Mouse (Mus musculus) liver, embryonic 14.5 days (tissue): ENCODE data around the gene Dapk3. TPM values are rescaled to one million over a fixed set of nuclear protein-coding genes. Genes with fewer than 3 reads are reported as not detected.

Source experiments
- ATAC-seq: fragments of 200-750 bp; cut with Nextera tagmentation; 2 replicates; pipeline ENCODE4 v1.8.0; 2017; ENCODE audit warnings: moderate number of reproducible peaks, mild to moderate bottlenecking, moderate library complexity; ENCODE audit not compliant: insufficient read depth
- DNase-seq, 3 experiments: peaks; one replicate each; pipeline ENCODE4 v3.0.0-alpha.2; 2012 to 2013; ENCODE audit warnings: low read depth in 3 of 3, low spot score in 3 of 3
- H3K27ac ChIP-seq: fragments of 300-500 bp; sonication (generic); 2 replicates; pipeline ENCODE4 v1.5.1; 2014; ENCODE audit warnings: moderate library complexity, mild to moderate bottlenecking, control low read depth, inconsistent platforms
- H3K27me3 ChIP-seq: fragments of 300-500 bp; sonication (generic); 2 replicates; pipeline ENCODE4 v1.6.1; 2014; ENCODE audit warnings: mild to moderate bottlenecking, low read length, moderate library complexity; ENCODE audit not compliant: control insufficient read depth, insufficient read depth
- H3K36me3 ChIP-seq: fragments of 300-500 bp; sonication (generic); replicated peaks from 2 replicates; pipeline ENCODE4 v1.6.1; 2014; ENCODE audit warnings: low read depth; ENCODE audit not compliant: control insufficient read depth, insufficient read depth
- H3K4me1 ChIP-seq, 2 experiments: fragments of 200-500 bp in 1 of 2; fragments of 300-500 bp in 1 of 2; sonication (generic) in 1 of 2; replicated peaks; 2 replicates each; pipeline ENCODE4 v1.6.1; 2012 to 2014; ENCODE audit warnings: antibody characterized with exemption in 1 of 2, inconsistent platforms in 1 of 2, low read length in 1 of 2; ENCODE audit not compliant: control insufficient read depth in 2 of 2, insufficient read depth in 2 of 2
- H3K4me2 ChIP-seq: fragments of 300-500 bp; sonication (generic); 2 replicates; pipeline ENCODE4 v1.6.1; 2014; ENCODE audit warnings: low read depth, mild to moderate bottlenecking, control low read depth, moderate library complexity
- H3K4me3 ChIP-seq, 2 experiments: fragments of 200-500 bp in 1 of 2; fragments of 300-500 bp in 1 of 2; sonication (generic) in 1 of 2; 2 replicates each; pipeline ENCODE4 v1.5.1; 2012 to 2014; ENCODE audit warnings: low read depth in 2 of 2, low read length in 2 of 2, mild to moderate bottlenecking in 2 of 2, control low read depth in 1 of 2, inconsistent platforms in 1 of 2, moderate library complexity in 1 of 2; ENCODE audit not compliant: insufficient read depth in 1 of 2
- H3K9ac ChIP-seq: fragments of 300-500 bp; sonication (generic); replicated peaks from 2 replicates; pipeline ENCODE4 v1.6.1; 2014; ENCODE audit warnings: mild to moderate bottlenecking, control low read depth, moderate library complexity
- H3K9me3 ChIP-seq: fragments of 300-500 bp; sonication (generic); 2 replicates; pipeline ENCODE4 v1.6.1; 2016; ENCODE audit warnings: low read length, mixed read lengths; ENCODE audit not compliant: control insufficient read depth
- CTCF ChIP-seq: IDR thresholded peaks from 2 replicates; pipeline ENCODE4 v1.5.1; 2016; ENCODE audit warnings: antibody characterized with exemption, low read depth, control low read depth
- EP300 ChIP-seq: IDR thresholded peaks from 2 replicates; pipeline ENCODE4 v1.6.1; 2016; ENCODE audit warnings: antibody characterized with exemption, low read depth
- WGBS: fragments of 180-500 bp; shearing (Covaris S2); extraction: QIAGEN DNeasy Blood & Tissue Kit; methylation state at CpG from one replicate; pipeline ENCODE4 v1.1.7; 2014; ENCODE audit not compliant: insufficient replicate concordance; 5-methylcytosine and 5-hydroxymethylcytosine counted together
- polyA plus RNA-seq, 2 experiments: library from polyadenylated mRNA; depleted of rRNA in 1 of 2; stranded (reverse) in 1 of 2; unstranded in 1 of 2; fragments of >200 nt; fragmentation: Nextera tagmentation in 1 of 2; extraction: Ambion mirVana in 1 of 2; gene quantifications; 2 replicates each; pipeline versions ENCODE4 v1.2.1 to v1.2.3; 2012 to 2014

Dapk3 gene
- polyA plus RNA-seq, 2 experiments = 13.0 to 17.6 TPM

GRCm38 (mm10) chr10:81195300-81195699, 12.5 kb downstream of the Dapk3 start:
- WGBS = 45% methylated on average over 4 of the region's 4 CpGs
- no peak overlapping the region for H3K9ac ChIP-seq
- no peaks in the 10 kb centered on the region for H3K9me3 ChIP-seq
- H3K27me3 ChIP-seq = peaks cover 35% of the 10 kb centered on the region
- no peak overlapping the region for H3K4me3 ChIP-seq
- ATAC-seq (no peak), DNase-seq (no peak)
- H3K4me2 ChIP-seq = no peak overlapping the region
- H3K27ac ChIP-seq = no peak overlapping the region
- H3K4me1 ChIP-seq = peaks cover 0 to 15% of the 10 kb centered on the region in 2 experiments; a peak in 3 of 4 replicates
- peaks cover 3% of the 10 kb centered on the region for H3K36me3 ChIP-seq
- no peak for TF ChIP-seq EP300
- no peak for TF ChIP-seq CTCF

- H3K4me3 ChIP-seq = no peak overlapping the region
- H3K27me3 ChIP-seq = peaks cover 35% of the 10 kb centered on the region
- H3K4me1 ChIP-seq = peaks cover 0 to 10% of the 10 kb centered on the region in 2 experiments; a peak in 2 of 4 replicates
- H3K27ac ChIP-seq = no peak overlapping the region
- no peaks in the 10 kb centered on the region for H3K36me3 ChIP-seq
- ATAC-seq = no peak
- no peak overlapping the region for H3K4me2 ChIP-seq
- no peak for DNase-seq
- 60% methylated on average over 11 of the region's 11 CpGs for WGBS
- no peaks in the 10 kb centered on the region for H3K9me3 ChIP-seq
- TF ChIP-seq EP300 (no peak), CTCF (no peak)
- H3K9ac ChIP-seq = no peak overlapping the region
Observed at GRCm38 (mm10) chr10:81196470-81197065, 13.8 kb downstream of the Dapk3 start.

- Histone ChIP-seq H3K4me1 (peaks cover 0 to 8% of the 10 kb centered on the region in 2 experiments; a peak in 2 of 4 replicates), H3K27ac (no peak overlapping the region), H3K27me3 (peaks cover 35% of the 10 kb centered on the region), H3K4me3 (no peak overlapping the region), H3K36me3 (no peaks in the 10 kb centered on the region), H3K9ac (no peak overlapping the region), H3K4me2 (no peak overlapping the region), H3K9me3 (no peaks in the 10 kb centered on the region)
- DNase-seq = no peak
- TF ChIP-seq CTCF (no peak), EP300 (no peak)
- WGBS = 36% methylated on average over 6 of the region's 6 CpGs
- no peak for ATAC-seq
Observed at GRCm38 (mm10) chr10:81197305-81197704, 14.5 kb downstream of the Dapk3 start.

DNA sequence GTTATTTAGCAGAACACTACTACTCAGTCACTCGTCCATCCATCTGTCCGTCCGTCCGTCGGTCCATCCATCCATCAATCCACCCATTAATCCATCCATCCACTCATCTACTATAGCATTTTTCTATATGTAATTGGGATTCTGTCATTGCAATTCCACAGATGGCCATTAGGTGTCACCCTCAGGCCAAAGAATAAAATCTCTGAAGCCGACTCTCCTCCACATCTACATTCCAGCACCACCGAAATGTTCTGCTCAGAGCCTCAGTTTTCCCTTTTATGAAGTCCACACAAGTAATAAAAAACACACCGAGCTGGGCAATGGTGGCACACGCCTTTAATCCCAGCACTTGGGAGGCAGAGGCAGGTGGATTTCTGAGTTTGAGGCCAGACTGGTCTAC, 15.4 kb downstream of the Dapk3 start:
- H3K4me1 ChIP-seq = peaks cover 0 to 7% of the 10 kb centered on the region in 2 experiments; a peak in 3 of 4 replicates
- H3K4me2 ChIP-seq = no peak overlapping the region
- no peak overlapping the region for H3K9ac ChIP-seq
- no peaks in the 10 kb centered on the region for H3K9me3 ChIP-seq
- H3K4me3 ChIP-seq = no peak overlapping the region
- no peaks in the 10 kb centered on the region for H3K36me3 ChIP-seq
- TF ChIP-seq EP300 (no peak), CTCF (peak; percentile 79)
- H3K27ac ChIP-seq = no peak overlapping the region
- 0% methylated on average over 9 of the region's 9 CpGs for WGBS
- peaks cover 32% of the 10 kb centered on the region for H3K27me3 ChIP-seq
- no peak for DNase-seq
- no peak for ATAC-seq

DNA sequence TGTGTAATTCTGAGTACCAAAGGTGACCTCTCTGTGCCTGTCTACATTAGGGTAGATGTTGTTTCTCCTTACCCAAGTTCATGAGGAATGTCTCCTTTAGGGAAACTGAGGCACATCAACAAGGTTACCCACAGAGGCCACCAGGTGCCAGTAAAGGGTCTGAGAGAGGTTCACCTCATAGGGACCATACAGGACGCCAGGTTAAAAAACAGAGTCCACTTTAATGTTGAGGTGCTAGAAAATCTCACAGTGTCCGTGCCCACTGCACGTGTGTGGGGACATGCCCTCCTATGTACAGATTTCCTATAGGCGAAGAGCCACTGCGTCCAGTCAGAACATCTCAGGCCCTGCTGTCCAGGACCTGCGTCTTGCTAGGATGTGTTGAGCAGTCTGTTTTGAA, 16.2 kb downstream of the Dapk3 start:
- Histone ChIP-seq H3K9me3 (no peaks in the 10 kb centered on the region), H3K27me3 (peaks cover 26% of the 10 kb centered on the region), H3K4me1 (peaks cover 2 to 11% of the 10 kb centered on the region in 2 experiments), H3K9ac (no peak overlapping the region), H3K4me2 (no peak overlapping the region), H3K36me3 (no peaks in the 10 kb centered on the region), H3K27ac (no peak overlapping the region), H3K4me3 (no peak overlapping the region)
- DNase-seq (no peak), ATAC-seq (no peak)
- 73% methylated on average over 6 of the region's 6 CpGs for WGBS
- no peak for TF ChIP-seq CTCF
- TF ChIP-seq EP300 = no peak
